Mouse (Mus musculus) midbrain, embryonic 12.5 days (tissue): Measurements from ENCODE around the gene Ptbp3. TPM values are rescaled to one million over a fixed set of nuclear protein-coding genes. Genes with fewer than 3 reads are reported as not detected.

Experiments
- ATAC-seq: fragments of 200-750 bp; cut with Nextera tagmentation; 2 replicates; pipeline ENCODE4 v1.8.0; 2017; ENCODE audit warnings: low read depth, moderate TSS enrichment, moderate library complexity; ENCODE audit not compliant: low FRiP score
- H3K27ac ChIP-seq: fragments of 300-500 bp; sonication (generic); replicated peaks from 2 replicates; pipeline ENCODE4 v1.5.1; 2016; ENCODE audit warnings: mild to moderate bottlenecking
- H3K27me3 ChIP-seq: fragments of 300-500 bp; sonication (generic); 2 replicates; pipeline ENCODE4 v1.6.1; 2016; ENCODE audit warnings: mild to moderate bottlenecking
- H3K36me3 ChIP-seq: fragments of 300-500 bp; sonication (generic); 2 replicates; pipeline ENCODE4 v1.6.1; 2016
- H3K4me1 ChIP-seq: fragments of 300-500 bp; sonication (generic); 2 replicates; pipeline ENCODE4 v1.6.1; 2016
- H3K4me2 ChIP-seq: fragments of 300-500 bp; sonication (generic); replicated peaks from 2 replicates; pipeline ENCODE4 v1.6.1; 2016; ENCODE audit warnings: mild to moderate bottlenecking, moderate library complexity
- H3K4me3 ChIP-seq: fragments of 300-500 bp; sonication (generic); 2 replicates; pipeline ENCODE4 v1.5.1; 2016; ENCODE audit warnings: mild to moderate bottlenecking
- H3K9ac ChIP-seq: fragments of 300-500 bp; sonication (generic); replicated peaks from 2 replicates; pipeline ENCODE4 v1.6.1; 2016; ENCODE audit warnings: mild to moderate bottlenecking, moderate library complexity
- H3K9me3 ChIP-seq: fragments of 300-500 bp; sonication (generic); 2 replicates; pipeline ENCODE4 v1.6.1; 2016; ENCODE audit warnings: mild to moderate bottlenecking
- WGBS: fragments of 180-500 bp; shearing (Covaris S2); methylation state at CpG from one replicate; pipeline ENCODE4 v1.1.7; 2016; 5-methylcytosine and 5-hydroxymethylcytosine counted together
- polyA plus RNA-seq: library from polyadenylated mRNA; unstranded; fragments of >200 nt; fragmentation: Nextera tagmentation; extraction: Ambion mirVana; gene quantifications from 2 replicates; pipeline ENCODE4 v1.2.1, GENCODE M21; 2016

The Ptbp3 gene
- polyA plus RNA-seq, 1 experiment from 2014 or later = 26.3 TPM

DNA sequence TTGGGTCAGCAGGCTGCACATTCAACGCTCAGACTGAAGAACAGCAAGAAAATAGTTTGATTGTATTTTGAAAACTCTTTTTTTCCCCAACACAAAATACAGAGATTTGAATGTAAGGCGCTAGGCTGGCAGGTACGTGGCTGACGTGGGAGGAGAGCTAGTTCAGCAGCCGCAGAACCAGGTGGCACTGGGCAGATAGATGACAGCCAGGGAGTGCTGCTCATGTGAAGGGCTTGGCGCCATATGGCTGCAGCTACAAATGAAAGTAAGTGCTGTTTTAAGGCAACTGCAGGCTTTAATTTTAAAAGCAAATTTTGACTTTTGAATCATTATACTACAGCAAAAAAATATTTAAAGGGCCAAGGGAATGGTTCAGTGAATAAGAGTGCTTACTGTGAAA is 86.7 kb downstream of the Ptbp3 start:
- Histone ChIP-seq H3K36me3 (no peaks in the 10 kb centered on the region), H3K4me1 (peaks cover 4% of the 10 kb centered on the region; the same call in 1 of the 2 replicates), H3K9ac (no peak overlapping the region), H3K27me3 (no peaks in the 10 kb centered on the region), H3K4me2 (no peak overlapping the region), H3K27ac (no peak overlapping the region), H3K9me3 (no peaks in the 10 kb centered on the region), H3K4me3 (no peak overlapping the region)
- WGBS = 79% methylated on average over 6 of the region's 6 CpGs
- ATAC-seq = no peak

DNA sequence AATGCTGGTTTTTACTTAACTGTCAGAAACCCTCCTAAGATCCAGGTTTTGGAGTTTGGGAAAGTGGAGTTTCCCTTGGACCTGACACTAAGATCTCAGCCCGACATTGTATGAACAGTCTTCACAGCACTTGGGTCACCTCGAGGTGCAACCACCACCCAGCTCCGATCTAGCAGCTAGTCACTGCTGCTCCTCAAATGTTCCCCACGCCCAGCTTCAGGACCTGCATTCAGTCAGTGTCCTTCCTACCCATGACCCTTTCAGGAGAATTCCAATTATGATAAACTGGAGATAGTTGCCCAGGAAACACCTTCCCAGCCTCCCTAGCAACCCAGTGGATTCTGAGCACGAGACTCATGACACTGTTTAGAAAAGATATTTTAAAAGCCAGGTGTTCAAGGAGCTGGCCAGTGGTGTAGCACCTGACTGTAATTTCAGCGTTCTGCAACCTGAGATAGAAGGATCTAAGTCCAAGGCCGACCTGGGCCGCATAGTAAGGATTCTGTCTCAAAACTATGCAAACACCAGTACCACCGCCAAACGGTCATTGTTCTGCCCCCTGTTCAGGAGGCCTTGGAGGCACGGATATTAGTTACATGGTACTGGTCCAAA is 87.9 kb downstream of the Ptbp3 start:
- Histone ChIP-seq H3K27me3 (no peaks in the 10 kb centered on the region), H3K36me3 (no peaks in the 10 kb centered on the region), H3K9me3 (no peaks in the 10 kb centered on the region), H3K4me3 (no peak overlapping the region), H3K4me2 (no peak overlapping the region), H3K4me1 (peaks cover 4% of the 10 kb centered on the region; the same call in 1 of the 2 replicates), H3K27ac (no peak overlapping the region), H3K9ac (no peak overlapping the region)
- ATAC-seq = no peak
- WGBS = 88% methylated on average over 11 of the region's 11 CpGs

DNA sequence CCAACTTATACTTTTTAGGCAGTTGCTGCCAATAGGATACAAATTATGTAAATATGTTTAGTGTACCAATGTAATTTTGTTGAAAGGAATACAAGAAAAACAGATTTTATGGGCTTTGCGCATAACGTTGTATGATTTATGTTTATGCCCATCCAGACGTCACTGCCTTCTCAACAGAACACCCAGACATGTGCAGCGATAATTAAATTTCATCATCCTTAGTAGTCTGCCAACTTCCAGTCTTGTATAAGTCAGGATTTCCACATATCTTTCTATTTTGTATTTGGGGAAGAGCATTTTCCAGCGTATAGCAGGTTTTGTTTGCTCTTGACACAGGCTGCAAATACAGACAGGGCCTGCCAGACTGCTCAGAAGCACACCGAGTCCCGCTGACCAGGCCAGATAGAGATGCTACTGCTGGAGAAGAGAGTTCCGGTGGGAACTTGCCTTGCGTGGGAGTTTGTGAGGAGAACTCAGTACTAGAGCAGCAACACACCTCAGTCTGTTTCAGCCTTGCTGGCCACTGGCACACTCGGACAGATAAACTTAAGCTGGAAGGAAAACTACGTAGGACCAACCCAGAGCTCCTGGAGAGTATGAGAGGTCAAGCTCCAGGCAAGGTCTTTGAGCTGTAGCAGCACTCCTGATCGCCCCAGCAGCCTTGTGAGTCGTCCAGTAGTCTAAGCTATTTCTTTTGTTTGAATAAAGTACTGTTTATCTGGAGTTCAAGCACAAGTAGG is 89.8 kb downstream of the Ptbp3 start:
- Histone ChIP-seq H3K27ac (no peak overlapping the region), H3K9me3 (no peaks in the 10 kb centered on the region), H3K4me3 (no peak overlapping the region), H3K36me3 (no peaks in the 10 kb centered on the region), H3K27me3 (no peaks in the 10 kb centered on the region), H3K9ac (no peak overlapping the region), H3K4me1 (peaks cover 4% of the 10 kb centered on the region; the same call in 1 of the 2 replicates), H3K4me2 (no peak overlapping the region)
- no peak for ATAC-seq
- 81% methylated on average over 13 of the region's 13 CpGs for WGBS

DNA sequence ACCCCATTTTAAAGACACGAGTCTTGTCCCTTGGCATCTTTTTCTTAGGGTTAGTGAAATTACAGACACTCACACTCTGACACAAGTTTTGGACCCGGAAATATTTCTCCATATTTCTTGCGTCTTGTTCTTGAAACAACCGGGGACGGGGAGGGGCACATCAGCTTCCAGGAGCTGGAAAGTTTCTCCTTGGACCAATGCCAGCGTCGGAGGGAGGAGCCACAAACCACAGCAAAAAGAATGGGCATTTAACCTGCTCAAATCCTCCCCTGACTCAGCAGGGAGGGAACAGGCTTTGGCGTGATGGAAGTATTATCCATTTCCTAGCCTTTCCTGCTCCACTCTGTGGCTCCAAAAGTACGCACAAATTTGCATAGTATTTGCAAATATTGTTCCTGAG is 91.2 kb downstream of the Ptbp3 start:
- no peak overlapping the region for H3K9ac ChIP-seq
- H3K4me1 ChIP-seq = peaks cover 4% of the 10 kb centered on the region; the same call in 1 of the 2 replicates
- H3K4me3 ChIP-seq = no peak overlapping the region
- H3K36me3 ChIP-seq = no peaks in the 10 kb centered on the region
- WGBS = 48% methylated on average over 9 of the region's 9 CpGs
- H3K9me3 ChIP-seq = no peaks in the 10 kb centered on the region
- no peak overlapping the region for H3K4me2 ChIP-seq
- no peak overlapping the region for H3K27ac ChIP-seq
- no peaks in the 10 kb centered on the region for H3K27me3 ChIP-seq
- ATAC-seq = no peak

DNA sequence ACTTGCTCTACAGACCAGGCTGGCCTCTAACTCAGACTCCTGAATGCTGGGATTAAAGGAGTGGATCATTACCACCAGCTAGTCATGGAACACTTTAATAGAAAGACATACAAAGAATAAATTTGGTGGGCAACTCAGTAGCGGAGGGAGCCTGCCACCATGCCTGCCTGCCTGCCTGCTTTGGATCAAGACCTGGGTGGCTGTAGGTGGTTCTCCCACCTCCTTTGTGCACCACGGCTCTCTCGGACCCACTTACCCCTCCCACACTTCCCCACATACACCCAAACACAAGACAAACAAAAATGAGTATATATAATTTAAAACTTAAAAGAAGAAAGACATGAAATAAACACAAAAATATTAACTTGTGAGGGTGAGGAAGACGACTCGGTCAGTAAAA is 92.1 kb downstream of the Ptbp3 start:
- no peak for ATAC-seq
- no peaks in the 10 kb centered on the region for H3K9me3 ChIP-seq
- no peak overlapping the region for H3K4me3 ChIP-seq
- no peak overlapping the region for H3K9ac ChIP-seq
- H3K36me3 ChIP-seq = no peaks in the 10 kb centered on the region
- peaks cover 4% of the 10 kb centered on the region; the same call in 1 of the 2 replicates for H3K4me1 ChIP-seq
- no peak overlapping the region for H3K4me2 ChIP-seq
- H3K27ac ChIP-seq = no peak overlapping the region
- no peaks in the 10 kb centered on the region for H3K27me3 ChIP-seq
- 91% methylated on average over 5 of the region's 5 CpGs for WGBS

DNA sequence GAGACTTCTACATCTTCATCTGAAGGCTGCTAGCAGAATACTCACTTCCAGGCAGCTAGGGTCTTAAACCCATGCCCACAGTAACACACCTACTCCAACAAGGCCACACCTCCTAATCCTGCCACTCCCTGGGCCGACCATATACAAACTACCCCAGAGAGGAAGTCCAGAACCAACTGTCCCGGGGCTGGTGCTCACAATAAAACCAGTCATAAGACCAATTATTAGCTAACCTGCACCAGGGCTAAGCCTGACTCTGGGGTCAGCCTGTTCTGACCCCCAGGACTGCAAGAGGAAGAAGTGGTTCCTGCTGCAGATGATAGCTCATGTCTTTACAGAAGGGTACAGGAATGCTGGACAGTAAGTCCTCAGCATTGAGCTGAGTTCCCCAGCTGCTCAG is 93.7 kb downstream of the Ptbp3 start:
- H3K9me3 ChIP-seq = no peaks in the 10 kb centered on the region
- H3K4me2 ChIP-seq = no peak overlapping the region
- no peak for ATAC-seq
- H3K4me1 ChIP-seq = peaks cover 4% of the 10 kb centered on the region; the same call in 1 of the 2 replicates
- H3K36me3 ChIP-seq = no peaks in the 10 kb centered on the region
- no peak overlapping the region for H3K4me3 ChIP-seq
- no peak overlapping the region for H3K9ac ChIP-seq
- no peak overlapping the region for H3K27ac ChIP-seq
- no peaks in the 10 kb centered on the region for H3K27me3 ChIP-seq
- 71% methylated on average over 2 of the region's 2 CpGs for WGBS

DNA sequence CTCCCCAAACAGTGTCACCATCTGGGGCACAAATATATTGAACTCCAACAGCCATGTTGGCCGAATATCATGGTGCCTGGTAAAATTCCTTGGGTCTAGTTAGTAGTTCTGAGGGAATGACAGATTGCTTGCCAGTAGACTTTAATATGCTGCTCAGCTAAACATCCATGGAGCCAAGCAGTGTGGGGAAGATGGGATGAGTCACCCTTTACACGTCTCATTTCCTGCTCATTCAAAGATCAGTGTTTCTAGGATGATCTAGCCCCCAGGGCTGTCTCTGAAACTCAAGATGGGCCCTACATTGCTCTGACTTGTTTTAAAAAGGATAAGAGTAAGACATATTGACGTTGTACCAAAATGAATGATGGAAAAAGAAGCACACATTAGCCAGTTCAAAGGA is 95.1 kb downstream of the Ptbp3 start:
- Histone ChIP-seq H3K4me3 (no peak overlapping the region), H3K4me1 (peaks cover 4% of the 10 kb centered on the region; the same call in 1 of the 2 replicates), H3K27me3 (no peaks in the 10 kb centered on the region), H3K9ac (no peak overlapping the region), H3K27ac (no peak overlapping the region), H3K4me2 (no peak overlapping the region), H3K9me3 (no peaks in the 10 kb centered on the region), H3K36me3 (no peaks in the 10 kb centered on the region)
- WGBS = 79% methylated on average over 3 of the region's 3 CpGs
- no peak for ATAC-seq

DNA sequence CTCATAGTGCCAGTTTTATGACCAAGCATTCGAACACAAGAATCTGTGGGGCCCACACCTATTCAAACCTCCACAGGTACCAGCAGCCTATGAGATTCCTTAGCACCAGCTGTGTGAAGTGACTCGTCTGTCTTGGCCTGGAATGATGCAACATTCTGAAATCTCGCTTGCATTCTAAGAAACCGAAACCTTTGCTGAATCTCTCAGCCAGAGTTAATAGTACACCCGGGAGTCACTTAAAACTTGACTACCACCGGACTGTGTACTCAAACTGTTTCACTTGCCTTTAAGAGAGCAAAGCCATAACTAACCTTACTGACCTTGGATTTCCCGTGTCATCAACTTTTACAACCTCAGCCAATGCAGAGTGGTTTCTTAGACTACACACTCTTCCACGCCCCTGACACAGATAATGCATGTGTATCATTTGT is 96.6 kb downstream of the Ptbp3 start:
- Histone ChIP-seq H3K27me3 (no peaks in the 10 kb centered on the region), H3K4me1 (no peaks in the 10 kb centered on the region), H3K36me3 (no peaks in the 10 kb centered on the region), H3K9me3 (no peaks in the 10 kb centered on the region), H3K9ac (no peak overlapping the region), H3K4me3 (no peak overlapping the region), H3K27ac (no peak overlapping the region), H3K4me2 (no peak overlapping the region)
- 90% methylated on average over 8 of the region's 8 CpGs for WGBS
- ATAC-seq = no peak

DNA sequence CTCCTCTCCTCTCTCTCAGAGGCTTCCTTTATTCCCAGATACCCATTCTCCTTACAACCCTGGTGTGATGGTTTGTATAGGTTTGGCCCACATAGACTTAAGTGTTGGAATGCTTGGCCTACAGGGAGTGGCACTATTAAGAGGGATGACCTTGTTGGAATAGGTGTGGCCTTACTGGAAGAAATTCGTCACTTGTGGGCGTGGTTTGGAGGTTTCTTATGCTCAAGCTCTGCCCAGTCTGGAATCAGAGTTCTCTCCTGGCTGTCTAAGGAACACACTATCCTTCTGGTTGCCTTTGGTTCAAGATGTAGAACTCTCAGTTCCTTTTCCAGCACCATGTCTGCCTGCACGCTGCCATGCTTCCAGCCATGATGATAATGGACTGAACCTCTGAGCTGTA is 98.3 kb downstream of the Ptbp3 start:
- ATAC-seq = no peak
- Histone ChIP-seq H3K27me3 (no peaks in the 10 kb centered on the region), H3K9me3 (no peaks in the 10 kb centered on the region), H3K4me1 (no peaks in the 10 kb centered on the region), H3K4me3 (no peak overlapping the region), H3K9ac (no peak overlapping the region), H3K4me2 (no peak overlapping the region), H3K36me3 (no peaks in the 10 kb centered on the region), H3K27ac (no peak overlapping the region)
- 89% methylated on average over 3 of the region's 3 CpGs for WGBS

DNA sequence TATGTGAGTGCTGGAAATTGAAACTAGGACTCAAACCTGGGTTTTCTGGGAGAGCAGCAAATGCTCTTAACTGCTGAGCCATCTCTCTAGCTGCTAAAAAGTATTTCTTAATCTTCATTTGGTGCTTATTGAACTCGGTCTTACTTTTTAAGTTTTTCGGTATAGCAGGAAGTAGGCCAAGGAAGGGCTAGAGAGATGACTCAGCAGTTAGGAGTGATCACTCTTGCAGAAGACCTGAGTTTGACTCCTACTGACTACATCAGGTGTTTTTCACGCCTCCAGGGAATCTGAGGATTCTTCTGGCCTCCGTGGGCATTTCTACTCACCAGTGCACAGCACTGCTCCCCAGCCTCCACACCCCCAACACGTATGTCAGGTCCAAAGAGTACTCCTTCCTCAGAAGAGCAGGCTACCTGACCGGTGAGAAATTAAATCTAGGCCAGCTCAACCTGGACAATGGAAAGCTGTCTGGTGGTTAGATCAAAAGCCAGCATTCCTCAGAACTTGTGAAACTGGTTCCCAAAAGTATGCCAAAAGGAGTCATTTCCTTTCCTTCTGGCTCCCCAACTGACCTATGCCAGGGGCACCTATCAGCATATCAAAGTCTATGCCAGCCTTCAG is 98.8 kb downstream of the Ptbp3 start:
- H3K27me3 ChIP-seq = no peaks in the 10 kb centered on the region
- H3K9ac ChIP-seq = no peak overlapping the region
- H3K4me2 ChIP-seq = no peak overlapping the region
- H3K4me3 ChIP-seq = no peak overlapping the region
- no peak overlapping the region for H3K27ac ChIP-seq
- H3K4me1 ChIP-seq = no peaks in the 10 kb centered on the region
- H3K36me3 ChIP-seq = no peaks in the 10 kb centered on the region
- 88% methylated on average over 6 of the region's 6 CpGs for WGBS
- ATAC-seq = no peak
- H3K9me3 ChIP-seq = no peaks in the 10 kb centered on the region

DNA sequence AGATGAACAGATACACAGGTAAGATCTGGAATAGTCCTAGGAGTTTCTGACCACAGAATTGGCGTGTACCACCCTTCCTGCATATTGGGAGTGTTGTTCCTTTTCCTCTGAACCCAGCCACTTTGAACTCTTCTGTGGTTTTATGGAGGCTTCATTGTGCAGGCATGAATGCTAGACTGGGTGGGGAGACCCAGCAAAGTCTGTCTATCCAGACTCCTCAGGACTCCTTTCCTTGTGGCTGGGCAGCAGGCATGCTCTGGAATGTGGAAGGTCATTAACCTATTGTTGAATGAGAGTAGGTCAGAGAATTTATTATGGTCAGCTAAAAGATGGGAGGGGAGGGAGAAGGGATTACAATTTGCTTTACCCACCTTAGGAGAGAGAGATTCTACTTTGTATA is 101.9 kb downstream of the Ptbp3 start:
- H3K4me1 ChIP-seq = no peaks in the 10 kb centered on the region
- H3K4me3 ChIP-seq = no peak overlapping the region
- no peak overlapping the region for H3K4me2 ChIP-seq
- H3K27me3 ChIP-seq = no peaks in the 10 kb centered on the region
- H3K9me3 ChIP-seq = no peaks in the 10 kb centered on the region
- ATAC-seq = no peak
- no peak overlapping the region for H3K9ac ChIP-seq
- WGBS = 69% methylated on average over 1 of the region's 1 CpGs
- no peaks in the 10 kb centered on the region for H3K36me3 ChIP-seq
- no peak overlapping the region for H3K27ac ChIP-seq

DNA sequence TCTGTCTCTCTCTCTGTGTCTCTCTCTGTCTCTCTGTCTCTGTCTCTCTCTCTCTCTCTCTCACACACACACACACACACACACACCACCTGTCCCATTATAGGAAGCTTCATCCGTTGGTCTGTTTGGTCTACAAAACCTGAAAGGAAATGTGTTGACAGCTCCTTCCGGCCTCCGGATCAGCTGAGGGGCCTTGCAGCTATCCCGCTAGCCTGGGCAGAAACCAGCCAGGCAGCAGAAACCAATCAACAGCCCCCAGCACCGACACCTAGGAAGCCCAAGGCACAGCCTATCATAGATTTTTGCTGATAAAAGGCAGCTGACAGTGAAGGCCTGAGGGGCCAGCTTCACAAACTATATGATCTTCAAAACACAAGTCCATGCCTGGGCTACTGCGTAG is 103.6 kb downstream of the Ptbp3 start:
- Histone ChIP-seq H3K9me3 (no peaks in the 10 kb centered on the region), H3K27me3 (peaks cover 3% of the 10 kb centered on the region; the same call in 1 of the 2 replicates), H3K27ac (no peak overlapping the region), H3K4me2 (no peak overlapping the region), H3K36me3 (no peaks in the 10 kb centered on the region), H3K4me3 (no peak overlapping the region), H3K9ac (no peak overlapping the region), H3K4me1 (no peaks in the 10 kb centered on the region)
- no peak for ATAC-seq
- WGBS = 83% methylated on average over 6 of the region's 6 CpGs
